Mouse (Mus musculus) brain, embryonic 14.5 days (tissue): ENCODE data around the gene Adrm1.

ENCODE experiments used
- CTCF ChIP-seq: fragments of 200-500 bp; IDR thresholded peaks from 2 replicates; pipeline ENCODE4 v1.5.1; 2012; ENCODE audit warnings: inconsistent platforms, mild to moderate bottlenecking, moderate library complexity, borderline replicate concordance; ENCODE audit not compliant: insufficient read depth, insufficient read length; ENCODE audit errors: extremely low read depth
- POLR2A ChIP-seq: fragments of 200-500 bp; IDR thresholded peaks from 2 replicates; pipeline ENCODE4 v1.6.1; 2012; ENCODE audit warnings: mild to moderate bottlenecking, inconsistent platforms, borderline replicate concordance; ENCODE audit not compliant: poor library complexity, insufficient read depth, insufficient read length, severe bottlenecking; ENCODE audit errors: extremely low read depth

DNA sequence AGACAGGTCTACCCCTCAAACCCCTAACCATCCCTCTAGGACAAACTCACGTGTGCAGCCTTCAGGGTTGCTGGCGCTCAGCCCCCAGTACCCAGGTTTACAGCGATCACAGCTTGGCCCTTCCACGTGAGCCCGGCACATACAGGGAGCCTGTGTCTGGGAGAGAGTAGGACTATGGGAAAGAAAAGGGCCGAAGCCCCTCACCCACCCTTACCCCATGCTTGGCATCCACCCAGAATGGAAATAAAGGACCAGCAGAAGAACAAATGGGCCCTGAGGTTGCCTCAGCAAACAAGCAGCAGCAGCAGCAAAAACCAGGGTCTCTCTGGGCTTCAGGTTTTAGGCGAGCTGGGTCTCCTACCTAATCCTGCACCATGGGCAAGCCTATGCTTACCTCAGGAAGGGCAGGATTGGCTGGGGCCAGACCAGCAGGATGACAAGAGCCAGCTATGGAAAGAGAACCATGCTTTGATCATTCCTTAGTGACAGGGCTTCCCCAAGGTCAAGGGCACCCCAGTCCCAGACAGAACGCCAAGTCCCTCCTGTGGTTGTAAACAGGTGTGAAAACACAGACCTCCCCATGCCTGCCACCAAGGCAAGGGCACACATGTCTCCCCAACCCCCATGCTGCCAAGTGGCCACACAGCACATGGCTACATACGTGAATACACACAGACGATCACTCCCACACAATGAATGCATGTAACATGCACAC, 26.2 kb downstream of the Adrm1 start:
- no peak for TF ChIP-seq CTCF
- no peak for TF ChIP-seq POLR2A
